Mouse (Mus musculus) olfactory bulb, adult 2 months (tissue): ENCODE measurements around the gene Rnf150. TPM values are rescaled to one million over a fixed set of nuclear protein-coding genes. Genes with fewer than 3 reads are reported as not detected.
"Not testable (repeated sequence)": the region's sequence is repeated elsewhere in the genome, so short reads cannot be mapped to it uniquely, and the experiment has no call there.

Experiments used
- H3K27ac ChIP-seq: fragments of 200-500 bp; 2 replicates; pipeline ENCODE4 v1.5.1; 2012; ENCODE audit warnings: low read depth, low read length; ENCODE audit not compliant: insufficient read depth
- H3K4me1 ChIP-seq: fragments of 200-500 bp; 2 replicates; pipeline ENCODE4 v1.6.1; 2012; ENCODE audit warnings: low read length; ENCODE audit not compliant: control insufficient read depth, insufficient read depth
- H3K4me3 ChIP-seq: fragments of 200-500 bp; 2 replicates; pipeline ENCODE4 v1.5.1; 2012; ENCODE audit warnings: mild to moderate bottlenecking, low read depth, low read length, moderate library complexity; ENCODE audit not compliant: insufficient read depth
- CTCF ChIP-seq: fragments of 200-500 bp; IDR thresholded peaks from 2 replicates; pipeline ENCODE4 v1.5.1; 2012; ENCODE audit warnings: low read depth, mild to moderate bottlenecking, low read length, moderate library complexity; ENCODE audit not compliant: insufficient read depth
- POLR2A ChIP-seq: fragments of 200-500 bp; IDR thresholded peaks from 2 replicates; pipeline ENCODE4 v1.6.1; 2012; ENCODE audit warnings: mild to moderate bottlenecking, low read depth, low read length, moderate library complexity; ENCODE audit not compliant: insufficient read depth
- WGBS: fragments of 180-500 bp; shearing (Covaris S2); methylation state at CpG from one replicate; pipeline ENCODE4 v1.1.7; 2018; 5-methylcytosine and 5-hydroxymethylcytosine counted together
- polyA plus RNA-seq: library from polyadenylated mRNA; stranded (reverse); fragments of >200 nt; gene quantifications from 2 replicates; pipeline ENCODE4 v1.2.4, GENCODE M21; 2012; ENCODE audit warnings: low replicate concordance; ENCODE audit not compliant: missing spikeins, insufficient read depth, insufficient read length

Rnf150 gene
- polyA plus RNA-seq, 1 experiment: not detected

GRCm38 (mm10) chr8:83066076-83066475 lies 202.9 kb downstream of the Rnf150 start:
- TF ChIP-seq CTCF (no peak), POLR2A (no peak)
- no peak overlapping the region for H3K27ac ChIP-seq
- 80% methylated on average over 6 of the region's 6 CpGs for WGBS
- H3K4me3 ChIP-seq: no peak overlapping the region
- H3K4me1 ChIP-seq: no peaks in the 10 kb centered on the region

GRCm38 (mm10) chr8:83066846-83067245 lies 203.7 kb downstream of the Rnf150 start:
- Histone ChIP-seq H3K27ac (no peak overlapping the region), H3K4me3 (no peak overlapping the region), H3K4me1 (no peaks in the 10 kb centered on the region)
- TF ChIP-seq CTCF: no peak
- no peak for TF ChIP-seq POLR2A
- WGBS: 84% methylated on average over 3 of the region's 3 CpGs

GRCm38 (mm10) chr8:83067906-83068305 lies 204.8 kb downstream of the Rnf150 start:
- no peaks in the 10 kb centered on the region for H3K4me1 ChIP-seq
- no peak overlapping the region for H3K27ac ChIP-seq
- 29% methylated on average over 7 of the region's 7 CpGs for WGBS
- TF ChIP-seq CTCF: no peak
- no peak overlapping the region for H3K4me3 ChIP-seq

- 90% methylated on average over 3 of the region's 3 CpGs for WGBS
Measured at GRCm38 (mm10) chr8:83074248-83074647, 211.1 kb downstream of the Rnf150 start.

DNA sequence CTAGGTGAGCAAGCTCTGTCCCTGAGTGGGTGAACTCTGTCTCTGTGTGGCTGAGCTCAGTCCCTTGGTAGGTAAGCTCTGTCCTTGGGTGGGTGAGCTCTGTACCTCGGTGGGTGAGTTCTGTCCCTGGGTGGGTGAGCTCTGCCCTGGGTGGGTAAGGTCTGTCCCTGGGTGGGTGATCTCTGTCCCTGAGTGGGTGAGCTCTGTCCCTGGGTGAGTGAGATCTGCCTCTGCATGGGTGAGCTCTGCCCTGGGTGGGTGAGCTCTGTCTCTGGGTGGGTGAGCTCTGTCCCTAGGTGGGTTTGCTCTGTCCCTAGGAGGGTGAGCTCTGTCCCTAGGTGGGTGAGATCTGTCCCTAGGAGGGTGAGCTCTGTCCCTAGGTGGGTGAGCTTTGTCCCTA lies 213.5 kb downstream of the Rnf150 start:
- no peaks in the 10 kb centered on the region for H3K4me1 ChIP-seq
- H3K4me3 ChIP-seq: no peak overlapping the region
- H3K27ac ChIP-seq: no peak overlapping the region
- TF ChIP-seq CTCF: no peak
- TF ChIP-seq POLR2A: no peak
- 95% methylated on average over 1 of the region's 1 CpGs for WGBS

More at GRCm38 (mm10) chr8:83074248-83074647, 211.1 kb downstream of the Rnf150 start:
- Histone ChIP-seq H3K27ac (no peak overlapping the region), H3K4me1 (no peaks in the 10 kb centered on the region), H3K4me3 (no peak overlapping the region)
- TF ChIP-seq CTCF (no peak), POLR2A (no peak)

GRCm38 (mm10) chr8:83077329-83077728 lies 214.2 kb downstream of the Rnf150 start:
- 70% methylated on average over 2 of the region's 2 CpGs for WGBS
- H3K27ac ChIP-seq: no peak overlapping the region
- H3K4me3 ChIP-seq: no peak overlapping the region
- H3K4me1 ChIP-seq: no peaks in the 10 kb centered on the region
- TF ChIP-seq CTCF (no peak), POLR2A (no peak)

DNA sequence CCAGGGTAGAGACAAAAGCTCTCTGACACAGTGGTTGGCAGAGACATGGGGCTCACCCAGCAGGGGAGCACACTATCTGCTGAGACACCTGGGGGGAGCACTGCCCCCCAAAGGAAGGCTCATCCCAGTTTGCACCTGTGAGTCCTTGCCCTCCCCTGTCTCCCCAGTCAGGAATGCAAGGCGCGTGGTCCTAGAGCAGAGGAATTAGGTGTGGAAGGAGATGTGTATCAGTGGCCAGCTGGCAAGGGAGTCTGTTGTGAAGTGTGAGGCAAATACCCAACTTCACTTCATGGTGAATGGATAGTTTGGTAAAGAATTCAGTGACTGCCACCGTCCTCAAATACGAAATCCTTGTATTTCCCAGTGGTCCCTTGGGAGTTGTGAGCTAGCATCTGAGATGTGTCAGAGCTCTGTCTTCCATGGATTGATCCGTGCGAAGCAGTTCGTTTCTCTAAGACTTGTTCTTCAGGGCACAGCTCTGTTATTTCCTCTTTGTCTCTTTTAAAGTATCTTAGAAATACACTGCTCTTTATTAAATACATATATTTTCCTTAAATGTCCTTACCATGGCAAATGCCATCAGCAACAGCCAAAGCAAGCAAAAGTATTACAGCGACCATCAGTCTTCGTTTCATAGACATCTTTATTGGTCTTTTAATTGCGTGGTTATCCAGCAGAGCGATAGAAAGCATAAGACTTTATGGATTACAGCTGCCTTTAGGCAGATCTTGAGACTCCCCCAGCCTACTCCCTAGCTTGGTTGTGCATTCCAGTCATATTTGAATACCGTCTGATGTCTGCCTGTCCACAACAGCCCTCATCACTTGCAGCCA lies 215.8 kb downstream of the Rnf150 start:
- Histone ChIP-seq H3K4me3 (no peak overlapping the region), H3K27ac (no peak overlapping the region), H3K4me1 (no peaks in the 10 kb centered on the region)
- TF ChIP-seq POLR2A: no peak
- no peak for TF ChIP-seq CTCF
- WGBS: 89% methylated on average over 12 of the region's 12 CpGs

DNA sequence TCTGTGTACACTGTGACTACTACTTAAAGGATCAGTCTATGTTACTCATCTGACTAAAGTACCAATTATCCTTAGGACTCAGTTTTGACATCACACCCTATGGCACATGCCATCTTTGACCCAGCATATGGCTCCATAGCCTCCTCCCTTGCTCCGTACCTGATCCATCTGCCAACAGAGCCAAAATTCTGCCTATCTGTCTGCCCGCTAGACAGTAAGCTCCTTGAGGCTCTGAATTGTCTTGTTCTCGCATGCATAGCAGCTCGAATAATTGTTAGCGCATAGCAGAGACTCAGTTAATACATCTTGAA lies 216.3 kb downstream of the Rnf150 start:
- TF ChIP-seq POLR2A: no peak
- TF ChIP-seq CTCF: no peak
- Histone ChIP-seq H3K4me1 (no peaks in the 10 kb centered on the region), H3K4me3 (no peak overlapping the region), H3K27ac (no peak overlapping the region)
- WGBS: 96% methylated on average over 5 of the region's 5 CpGs

DNA sequence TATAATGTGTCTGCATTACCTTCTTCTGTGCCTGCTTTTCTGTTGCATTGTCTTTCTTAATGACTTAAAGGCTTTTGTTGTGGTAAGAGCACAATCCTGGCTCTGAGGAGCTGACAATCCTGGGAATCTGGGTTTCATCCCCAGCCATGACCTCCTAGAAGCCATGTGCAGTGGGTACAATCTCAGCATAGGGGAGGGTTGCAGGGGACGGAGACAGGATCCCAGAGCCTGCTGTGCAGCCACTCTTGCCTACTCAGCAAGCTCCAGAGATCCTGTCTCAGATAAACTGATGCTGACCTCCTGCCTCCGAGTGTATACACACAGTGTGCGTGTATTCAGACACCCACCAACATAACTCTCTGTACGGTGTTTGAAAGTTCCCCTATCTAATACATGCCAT lies 218.1 kb downstream of the Rnf150 start:
- Histone ChIP-seq H3K4me3 (no peak overlapping the region), H3K4me1 (no peaks in the 10 kb centered on the region), H3K27ac (no peak overlapping the region)
- WGBS: 77% methylated on average over 4 of the region's 4 CpGs
- TF ChIP-seq CTCF: no peak
- TF ChIP-seq POLR2A: no peak

DNA sequence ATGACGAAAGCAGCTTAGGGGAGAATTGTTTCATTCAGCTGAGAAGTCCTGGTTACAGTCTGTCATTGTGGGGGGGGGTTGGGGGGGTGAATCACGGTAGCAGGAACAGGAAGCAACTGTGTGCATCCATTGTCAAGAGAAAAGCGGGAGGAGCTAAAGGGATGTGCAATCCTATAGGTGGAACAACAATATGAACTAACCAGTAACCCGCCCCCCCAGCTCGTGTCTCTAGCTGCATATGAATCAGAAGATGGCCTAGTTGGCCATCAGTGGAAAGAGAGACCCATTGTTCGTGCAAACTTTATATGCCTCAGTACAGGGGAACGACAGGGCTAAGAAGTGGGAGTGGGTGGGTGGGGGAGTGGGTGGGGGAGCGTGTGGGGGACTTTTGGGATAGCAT lies 218.7 kb downstream of the Rnf150 start:
- 79% methylated on average over 8 of the region's 8 CpGs for WGBS
- not testable (repeated sequence) for H3K4me3 ChIP-seq, H3K27ac ChIP-seq, H3K4me1 ChIP-seq
